In the genomic region with DNA sequence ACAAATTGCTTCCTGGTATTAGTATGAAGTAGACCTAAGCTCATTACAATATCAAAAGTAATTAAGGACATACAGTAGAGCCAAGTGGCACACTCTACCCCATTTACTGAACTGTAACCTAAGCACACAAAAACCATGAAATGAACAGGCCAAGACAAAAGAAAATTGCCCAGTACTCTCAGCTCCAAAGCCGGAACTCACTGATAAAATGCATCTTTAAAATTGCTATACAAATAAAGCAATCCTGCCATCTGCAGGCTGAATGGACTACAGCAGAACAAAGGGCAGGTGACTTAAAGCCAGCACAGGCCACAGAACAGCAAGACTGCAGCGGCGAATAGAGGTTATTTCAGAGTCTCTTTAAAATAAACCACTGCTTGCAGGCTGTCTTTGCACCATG, we compare ENCODE assay signal across 9 mouse cellular contexts. TPM values are rescaled to one million over a fixed set of nuclear protein-coding genes. Genes with fewer than 3 reads are reported as not detected.
A peak's percentile ranks its signal among the peaks of the same experiment; 100 is the strongest.
DNase-seq lines count a peak whose midpoint lies in the region; ATAC-seq and TF ChIP-seq lines count a peak whose summit lies in the region.
"Had no signal": no experiment of that assay in that cellular context is flagged by ENCODE, and none has a peak within 500 bp of the region (broad histone marks: within the 10 kb centered on the region; RNA-seq: fewer than 3 reads in every experiment).

No protein-coding gene starts in this region.

- TF ChIP-seq POLR2A in ES-Bruce4 (IDR thresholded peaks at IDR 0.05; ENCODE audit: insufficient read depth, low read length), result no peak
- no peak for TF ChIP-seq POLR2A in brain, embryonic 14.5 days (IDR thresholded peaks at IDR 0.05; ENCODE audit: borderline replicate concordance, extremely low read depth, insufficient read depth, insufficient read length, poor library complexity, severe bottlenecking)

- peak; percentile 31 to 39 for DNase-seq in layer of hippocampus, postnatal 10 days (ENCODE audit: low spot score in 2 of 2)
- DNase-seq in layer of hippocampus, postnatal 25 days (ENCODE audit: extremely low spot score in 1 of 2, low spot score in 1 of 2), result no peak
- DNase-seq in brain, embryonic 14.5 days (ENCODE audit: low read depth), result peak; percentile 83
- peak; percentile 81 for DNase-seq in forebrain, embryonic 14.5 days (ENCODE audit: low spot score)
- peak; percentile 32 to 61 for DNase-seq in kidney, adult 8-10 months

- H3K36me3 ChIP-seq in ES-Bruce4 (ENCODE audit: control insufficient read depth, insufficient read depth, low read length, poor library complexity, severe bottlenecking), result no peaks in the 10 kb centered on the region; the same call in 1 of the 2 replicates
- no peaks in the 10 kb centered on the region for H3K36me3 ChIP-seq in forebrain, embryonic 14.5 days (ENCODE audit: control insufficient read depth, insufficient read depth, low read length)
- H3K36me3 ChIP-seq: neural tube, embryonic 12.5 days had no signal

- H3K9me3 ChIP-seq in ES-Bruce4 (replicated peaks; ENCODE audit: control insufficient read depth, insufficient read depth, low read length, poor library complexity, severe bottlenecking), result no peaks in the 10 kb centered on the region
- no peaks in the 10 kb centered on the region for H3K9me3 ChIP-seq in forebrain, embryonic 14.5 days (replicated peaks; ENCODE audit: control insufficient read depth, low read length)
- H3K9me3 ChIP-seq: neural tube, embryonic 12.5 days had no signal

- TF ChIP-seq EP300 in ES-Bruce4 (IDR thresholded peaks at IDR 0.05; ENCODE audit: insufficient read depth, low read depth, low read length), result no peak

- H3K9ac ChIP-seq in ES-Bruce4 (ENCODE audit: low read depth, poor library complexity, severe bottlenecking), result no peak overlapping the region
- no peak overlapping the region for H3K9ac ChIP-seq in forebrain, embryonic 14.5 days (ENCODE audit: low read length)
- H3K9ac ChIP-seq: neural tube, embryonic 12.5 days had no signal

- peak; percentile 21 for TF ChIP-seq CTCF in ES-Bruce4 (IDR thresholded peaks at IDR 0.05; ENCODE audit: low read depth, low read length)
- TF ChIP-seq CTCF in brain, embryonic 14.5 days (IDR thresholded peaks at IDR 0.05; ENCODE audit: borderline replicate concordance, extremely low read depth, insufficient read depth, insufficient read length), result peak; percentile 64; the same call in 1 of the 2 replicates

- peak; percentile 60; the same call in 1 of the 2 replicates for ATAC-seq in forebrain, embryonic 14.5 days
- peak; percentile 84 for ATAC-seq in megakaryocyte, adult 5-6 weeks (ENCODE audit: poor library complexity, severe bottlenecking)
- no peak for ATAC-seq in monocyte, adult 5-6 weeks (replicated peaks; ENCODE audit: insufficient number of reproducible peaks, low FRiP score, low TSS enrichment, poor library complexity, severe bottlenecking)

- no peak overlapping the region for H3K4me3 ChIP-seq in ES-Bruce4 (ENCODE audit: low read depth, low read length)
- no peak overlapping the region for H3K4me3 ChIP-seq in forebrain, embryonic 14.5 days (ENCODE audit: low read depth, low read length)
- H3K4me3 ChIP-seq: neural tube, embryonic 12.5 days had no signal

- no peaks in the 10 kb centered on the region for H3K27me3 ChIP-seq in ES-Bruce4 (ENCODE audit: control insufficient read depth, insufficient read depth, low read length, poor library complexity, severe bottlenecking)
- H3K27me3 ChIP-seq in forebrain, embryonic 14.5 days (replicated peaks; ENCODE audit: control insufficient read depth, insufficient read depth, low read length), result no peaks in the 10 kb centered on the region
- H3K27me3 ChIP-seq: neural tube, embryonic 12.5 days had no signal

- 24% methylated on average over 3 of the region's 3 CpGs for WGBS in forebrain, embryonic 14.5 days

- H3K4me1 ChIP-seq in ES-Bruce4 (ENCODE audit: control insufficient read depth, insufficient read depth, low read length), result no peaks in the 10 kb centered on the region
- H3K4me1 ChIP-seq in forebrain, embryonic 14.5 days (ENCODE audit: control insufficient read depth, insufficient read depth, low read length), result peaks cover 4% of the 10 kb centered on the region

- no peak overlapping the region for H3K27ac ChIP-seq in ES-Bruce4 (ENCODE audit: insufficient read depth, low read length)
- no peak overlapping the region for H3K27ac ChIP-seq in forebrain, embryonic 14.5 days (ENCODE audit: low read depth, low read length)
- H3K27ac ChIP-seq: neural tube, embryonic 12.5 days had no signal

- no peak overlapping the region for H3K4me2 ChIP-seq in forebrain, embryonic 14.5 days (ENCODE audit: low read length)
- H3K4me2 ChIP-seq: neural tube, embryonic 12.5 days had no signal

RNA-seq across cellular contexts. Expression of a gene that starts 10.4 kb away (rescaled TPM):
- 10 to 100 TPM; 65.8 to 73.4 TPM for total RNA-seq in layer of hippocampus, postnatal 10 days (2021)
- total RNA-seq in layer of hippocampus, postnatal 25 days (2021), result 10 to 100 TPM; 64.7 to 67.1 TPM
- 16.7 and 19.5 TPM in 2 replicates for polyA plus RNA-seq in ES-Bruce4 (2011; ENCODE audit: insufficient read depth, insufficient read length, low read depth, missing spikeins)
- polyA plus RNA-seq in brain, embryonic 14.5 days (2012; rRNA removed), result 46.9 and 47.6 TPM in 2 replicates
- polyA plus RNA-seq in forebrain, embryonic 14.5 days (2014; fragmentation: Nextera tagmentation; extraction: Ambion mirVana), result 63.8 and 67.5 TPM in 2 replicates
- total RNA-seq in megakaryocyte, adult 5-6 weeks (2015), result 13.5 and 16.8 TPM in 2 replicates
- total RNA-seq in megakaryocyte, adult 5-6 weeks (2017), result 20.6 and 23.9 TPM in 2 replicates
- 15.2 to 24.7 TPM (median 16.6 TPM) in 3 replicates for total RNA-seq in monocyte, adult 5-6 weeks (2017)

RNA-seq across cellular contexts. Expression of a gene that starts 10.6 kb away (rescaled TPM):
- 10 to 100 TPM; 24.5 to 28.1 TPM for total RNA-seq in layer of hippocampus, postnatal 10 days (2021)
- total RNA-seq in layer of hippocampus, postnatal 25 days (2021), result 10 to 100 TPM; 23.9 to 24.5 TPM
- 18.6 TPM in 2 replicates for polyA plus RNA-seq in ES-Bruce4 (2011; ENCODE audit: insufficient read depth, insufficient read length, low read depth, missing spikeins)
- 29.2 and 34.1 TPM in 2 replicates for polyA plus RNA-seq in brain, embryonic 14.5 days (2012; rRNA removed)
- polyA plus RNA-seq in forebrain, embryonic 14.5 days (2014; fragmentation: Nextera tagmentation; extraction: Ambion mirVana), result 52.4 and 61.6 TPM in 2 replicates
- total RNA-seq in megakaryocyte, adult 5-6 weeks (2015), result 40.9 and 41.2 TPM in 2 replicates
- 16.2 and 24.6 TPM in 2 replicates for total RNA-seq in megakaryocyte, adult 5-6 weeks (2017)
- total RNA-seq in monocyte, adult 5-6 weeks (2017), result 10.3 to 18.7 TPM (median 12.1 TPM) in 3 replicates

Comparison
In these comparisons a context has a peak if more than half of its experiments do, and no peak if none do; other contexts are left out.
1. DNase-seq: peak in layer of hippocampus, postnatal 10 days (2 of 2), brain, embryonic 14.5 days (single experiment), forebrain, embryonic 14.5 days (single experiment) and kidney, adult 8-10 months (2 of 2); none in layer of hippocampus, postnatal 25 days (0 of 2).